Mouse (Mus musculus): ENCODE results near the gene Chmp4b. TPM values are rescaled to one million over a fixed set of nuclear protein-coding genes. Genes with fewer than 3 reads are reported as not detected.

Gene Chmp4b
- total and polyA plus RNA-seq, 3 experiments = 118 to 196 TPM; not detected in 1

DNA sequence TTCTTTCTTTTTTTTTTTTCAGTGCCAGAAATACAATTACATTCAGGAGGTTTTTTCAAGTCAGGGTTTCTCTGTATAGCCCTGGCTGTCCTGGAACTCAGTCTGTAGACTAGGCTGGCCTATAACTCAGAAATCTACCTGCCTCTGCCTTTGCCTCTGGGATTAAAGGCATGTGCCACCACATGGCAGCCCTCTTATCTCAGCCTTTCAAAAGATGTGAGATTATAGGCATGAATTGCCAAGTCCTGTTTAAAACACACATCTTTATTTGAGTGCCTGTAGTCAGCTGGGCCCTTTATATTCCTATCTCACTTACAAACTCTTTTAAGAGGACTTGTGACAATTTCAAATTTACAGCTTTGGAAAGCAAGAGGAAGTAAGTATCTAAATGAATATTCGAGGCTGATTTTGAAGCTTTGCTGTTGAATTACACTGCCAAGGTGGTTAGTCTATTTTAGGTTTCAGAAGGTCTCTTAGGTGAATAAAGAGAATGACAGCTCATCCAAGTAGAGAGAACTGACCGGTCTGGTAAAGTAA, 4.4 kb downstream of the Chmp4b start:
- peak overlapping the region; percentile 55 for H3K9ac ChIP-seq (ENCODE audit: control insufficient read depth, low read depth, low read length, poor library complexity, severe bottlenecking)
- peak overlapping the region; percentile 35 to 48; a peak in 3 of 4 replicates for H3K4me3 ChIP-seq (ENCODE audit: control insufficient read depth in 1 of 2, insufficient read depth in 1 of 2, low read depth in 2 of 2, low read length in 2 of 2)
- H3K9me3 ChIP-seq (replicated peaks; ENCODE audit: insufficient read depth, low read length) = no peaks in the 10 kb centered on the region
- TF ChIP-seq ZNF384 (IDR thresholded peaks at IDR 0.05; ENCODE audit: low read depth, low read length) = no peak
- TF ChIP-seq GATA1 (IDR thresholded peaks at IDR 0.05; ENCODE audit: low read depth, low read length) = peak; percentile 24; the same call in 1 of the 2 replicates
- 0 out of 2 replicates have a peak, but pooled peaks have one; percentile 60 for TF ChIP-seq CHD1 (IDR thresholded peaks at IDR 0.05; ENCODE audit: low read depth, low read length)
- no peak for TF ChIP-seq TBP (IDR thresholded peaks at IDR 0.05; ENCODE audit: low read depth, low read length)
- peak; percentile 32; the same call in 1 of the 2 replicates for TF ChIP-seq TCF12 (IDR thresholded peaks at IDR 0.05; ENCODE audit: low read depth, low read length)
- TF ChIP-seq EP300 (IDR thresholded peaks at IDR 0.05; ENCODE audit: low read depth in 1 of 2, low read length in 2 of 2) = no peak
- no peak for TF ChIP-seq ELF1 (IDR thresholded peaks at IDR 0.05; ENCODE audit: low read depth, low read length)
- peak; percentile 68 for TF ChIP-seq MAX (IDR thresholded peaks at IDR 0.05; ENCODE audit: low read length)
- TF ChIP-seq NELFE (IDR thresholded peaks at IDR 0.05; ENCODE audit: low read depth, low read length) = no peak; the same call in 1 of the 2 replicates
- TF ChIP-seq BHLHE40 (IDR thresholded peaks at IDR 0.05; ENCODE audit: borderline replicate concordance, low read depth, low read length) = peak; percentile 20; the same call in 1 of the 2 replicates
- no peak for TF ChIP-seq POLR2AphosphoS2 (IDR thresholded peaks at IDR 0.05; ENCODE audit: low read length)
- no peak for TF ChIP-seq HCFC1 (IDR thresholded peaks at IDR 0.05; ENCODE audit: low read depth, low read length)
- no peak for TF ChIP-seq MAFK (IDR thresholded peaks at IDR 0.05; ENCODE audit: borderline replicate concordance, low read depth, low read length)
- TF ChIP-seq ETS1 (IDR thresholded peaks at IDR 0.05; ENCODE audit: low read depth, low read length) = peak; percentile 46
- TF ChIP-seq RCOR1 (IDR thresholded peaks at IDR 0.05; ENCODE audit: low read depth, low read length) = peak; percentile 29; the same call in 1 of the 2 replicates
- 0 out of 2 replicates have a peak, but pooled peaks have one; percentile 24 for TF ChIP-seq MXI1 (IDR thresholded peaks at IDR 0.05; ENCODE audit: low read depth, low read length)
- no peak for TF ChIP-seq NRF1 (IDR thresholded peaks at IDR 0.05; ENCODE audit: insufficient read depth, low read depth, low read length, poor library complexity, severe bottlenecking)
- TF ChIP-seq SMC3 (IDR thresholded peaks at IDR 0.05; ENCODE audit: low read depth, low read length) = no peak
- no peak; the same call in 1 of the 2 replicates for TF ChIP-seq USF1 (IDR thresholded peaks at IDR 0.05; ENCODE audit: low read depth, low read length)
- TF ChIP-seq MYC (IDR thresholded peaks at IDR 0.05; ENCODE audit: low read depth, low read length) = peak; percentile 87
- TF ChIP-seq SIN3A (IDR thresholded peaks at IDR 0.05; ENCODE audit: low read length) = 0 out of 2 replicates have a peak, but pooled peaks have one; percentile 47
- H3K36me3 ChIP-seq (ENCODE audit: control insufficient read depth in 1 of 2, insufficient read depth in 2 of 2, low read length in 2 of 2) = peaks cover 0 to 14% of the 10 kb centered on the region in 2 experiments; a peak in 2 of 4 replicates
- no peaks in the 10 kb centered on the region for H3K27me3 ChIP-seq (ENCODE audit: control insufficient read depth in 1 of 2, insufficient read depth in 2 of 2, low read length in 2 of 2)
- peak overlapping the region; percentile 57 for H3K27ac ChIP-seq (ENCODE audit: control insufficient read depth, low read depth, low read length)
- peak; percentile 52 for DNase-seq (ENCODE audit: low read depth, low spot score)
- peaks cover 8 to 20% of the 10 kb centered on the region in 2 experiments for H3K4me1 ChIP-seq (ENCODE audit: control insufficient read depth in 1 of 2, insufficient read depth in 2 of 2, low read length in 2 of 2)
- peaks cover 34% of the 10 kb centered on the region for H3K79me2 ChIP-seq (ENCODE audit: control insufficient read depth, insufficient read depth, low read length, poor library complexity)
